Mouse (Mus musculus) liver, embryonic 16.5 days (tissue): ENCODE results near the gene Syngr1. TPM values are rescaled to one million over a fixed set of nuclear protein-coding genes. Genes with fewer than 3 reads are reported as not detected.

Experiments used
- ATAC-seq: fragments of 200-750 bp; cut with Nextera tagmentation; 2 replicates; pipeline ENCODE4 v1.8.0; 2017; ENCODE audit warnings: low read depth, mild to moderate bottlenecking, moderate number of reproducible peaks, moderate library complexity
- H3K27ac ChIP-seq: fragments of 300-500 bp; sonication (generic); 2 replicates; pipeline ENCODE4 v1.5.1; 2014; ENCODE audit warnings: mild to moderate bottlenecking, low read length
- H3K27me3 ChIP-seq: fragments of 300-500 bp; sonication (generic); 2 replicates; pipeline ENCODE4 v1.6.1; 2014; ENCODE audit warnings: low read depth, low read length, mixed read lengths; ENCODE audit not compliant: control insufficient read depth, insufficient read depth
- H3K36me3 ChIP-seq: fragments of 300-500 bp; sonication (generic); 2 replicates; pipeline ENCODE4 v1.6.1; 2014; ENCODE audit warnings: mild to moderate bottlenecking; ENCODE audit not compliant: control insufficient read depth, insufficient read depth
- H3K4me1 ChIP-seq: fragments of 300-500 bp; sonication (generic); 2 replicates; pipeline ENCODE4 v1.6.1; 2014; ENCODE audit warnings: low read depth, low read length, mixed read lengths; ENCODE audit not compliant: control insufficient read depth
- H3K4me2 ChIP-seq: fragments of 300-500 bp; sonication (generic); 2 replicates; pipeline ENCODE4 v1.6.1; 2014; ENCODE audit warnings: low read depth, low read length, mixed read lengths
- H3K4me3 ChIP-seq: fragments of 300-500 bp; sonication (generic); 2 replicates; pipeline ENCODE4 v1.5.1; 2014; ENCODE audit warnings: low read depth, mild to moderate bottlenecking, low read length
- H3K9ac ChIP-seq: fragments of 300-500 bp; sonication (generic); 2 replicates; pipeline ENCODE4 v1.6.1; 2014; ENCODE audit warnings: low read depth, low read length
- H3K9me3 ChIP-seq: fragments of 300-500 bp; sonication (generic); replicated peaks from 2 replicates; pipeline ENCODE4 v1.6.1; 2016; ENCODE audit warnings: low read length; ENCODE audit not compliant: control insufficient read depth
- whole genome bisulfite sequencing: fragments of 180-500 bp; shearing (Covaris S2); extraction: QIAGEN DNeasy Blood & Tissue Kit; methylation state at CpG from one replicate; pipeline ENCODE4 v1.1.7; 2014; ENCODE audit not compliant: insufficient replicate concordance; 5-methylcytosine and 5-hydroxymethylcytosine counted together
- polyA plus RNA-seq: library from polyadenylated mRNA; unstranded; fragments of >200 nt; fragmentation: Nextera tagmentation; extraction: Ambion mirVana; gene quantifications from 2 replicates; pipeline ENCODE4 v1.2.1, GENCODE M21; 2015

Syngr1 gene
- polyA plus RNA-seq, 1 experiment from 2014 or later = 11.3 TPM

DNA sequence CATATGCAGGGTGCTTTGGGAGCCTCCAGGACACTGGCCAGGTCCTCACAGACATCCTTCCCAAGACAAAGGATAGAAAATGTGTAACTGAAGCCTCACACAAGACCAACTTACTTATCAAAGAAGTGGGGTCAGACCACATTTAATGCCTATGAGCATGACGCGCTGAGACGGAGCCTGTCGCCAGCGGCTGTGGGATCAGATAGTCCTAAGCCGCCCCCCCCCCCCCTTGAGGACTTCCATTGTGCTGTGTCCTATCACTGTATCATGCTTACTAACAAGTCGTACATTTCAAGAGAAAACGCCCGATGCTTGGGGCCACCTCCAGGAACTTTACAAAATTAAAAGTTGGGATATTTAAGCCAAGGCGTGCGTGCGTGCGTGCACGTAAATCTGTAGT, 56.0 kb downstream of the Syngr1 start:
- no peak overlapping the region for H3K4me3 ChIP-seq
- H3K4me2 ChIP-seq = no peak overlapping the region
- H3K4me1 ChIP-seq = no peaks in the 10 kb centered on the region; the same call in 1 of the 2 replicates
- peaks cover 7% of the 10 kb centered on the region for H3K36me3 ChIP-seq
- 52% methylated on average over 14 of the region's 14 CpGs for WGBS
- no peak overlapping the region for H3K9ac ChIP-seq
- no peak overlapping the region for H3K27ac ChIP-seq
- no peak for ATAC-seq
- H3K9me3 ChIP-seq = no peaks in the 10 kb centered on the region
- no peaks in the 10 kb centered on the region for H3K27me3 ChIP-seq

DNA sequence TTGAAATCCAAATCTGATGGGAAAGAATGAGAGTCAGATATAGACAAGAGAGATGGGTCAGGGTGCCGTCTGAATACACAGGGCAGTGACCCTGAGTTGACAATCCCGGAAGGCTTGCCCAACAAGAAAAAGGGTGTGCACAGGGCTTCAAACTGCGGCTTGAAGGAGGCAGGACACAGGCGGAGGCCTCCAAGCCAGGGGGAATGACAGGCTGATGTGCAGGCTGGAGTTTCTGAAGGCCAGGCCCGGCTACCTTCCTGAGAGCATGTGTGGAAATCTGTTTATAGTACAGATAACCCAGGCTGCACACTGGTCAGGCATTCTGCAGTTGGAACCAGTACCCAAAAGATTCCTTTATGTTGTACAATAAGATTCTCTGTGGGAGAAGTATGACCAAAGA, 56.4 kb downstream of the Syngr1 start:
- no peak overlapping the region for H3K4me2 ChIP-seq
- H3K9ac ChIP-seq = no peak overlapping the region
- H3K36me3 ChIP-seq = peaks cover 4% of the 10 kb centered on the region; the same call in 1 of the 2 replicates
- H3K27ac ChIP-seq = no peak overlapping the region
- 66% methylated on average over 5 of the region's 5 CpGs for WGBS
- no peaks in the 10 kb centered on the region for H3K9me3 ChIP-seq
- no peaks in the 10 kb centered on the region for H3K27me3 ChIP-seq
- ATAC-seq = no peak
- H3K4me3 ChIP-seq = no peak overlapping the region
- no peaks in the 10 kb centered on the region; the same call in 1 of the 2 replicates for H3K4me1 ChIP-seq

DNA sequence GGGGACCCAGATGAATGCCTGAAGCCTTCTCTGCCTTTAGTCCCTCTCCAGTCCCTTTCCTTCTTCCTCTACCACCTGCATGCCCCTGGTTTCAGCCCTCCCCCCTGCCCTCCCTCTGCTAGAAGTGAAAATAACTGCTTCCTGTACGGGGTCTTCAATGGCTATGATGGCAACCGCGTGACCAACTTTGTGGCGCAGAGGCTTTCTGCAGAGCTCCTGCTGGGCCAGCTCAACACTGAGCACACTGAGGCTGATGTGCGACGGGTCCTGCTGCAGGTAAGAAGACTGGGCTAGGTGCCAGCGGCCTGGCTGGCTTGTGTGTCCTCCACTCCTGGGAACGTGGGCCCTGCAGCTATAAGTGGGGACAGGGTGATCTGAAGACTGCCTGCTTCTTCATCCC, 57.4 kb downstream of the Syngr1 start:
- ATAC-seq = no peak
- H3K36me3 ChIP-seq = peaks cover 4% of the 10 kb centered on the region; the same call in 1 of the 2 replicates
- H3K9me3 ChIP-seq = no peaks in the 10 kb centered on the region
- no peak overlapping the region for H3K27ac ChIP-seq
- no peaks in the 10 kb centered on the region for H3K27me3 ChIP-seq
- H3K4me3 ChIP-seq = no peak overlapping the region
- 82% methylated on average over 8 of the region's 8 CpGs for WGBS
- H3K9ac ChIP-seq = no peak overlapping the region
- no peak overlapping the region for H3K4me2 ChIP-seq
- H3K4me1 ChIP-seq = no peaks in the 10 kb centered on the region; the same call in 1 of the 2 replicates

- Histone ChIP-seq H3K4me1 (no peaks in the 10 kb centered on the region; the same call in 1 of the 2 replicates), H3K27ac (no peak overlapping the region), H3K4me3 (no peak overlapping the region), H3K4me2 (no peak overlapping the region), H3K9ac (no peak overlapping the region), H3K9me3 (no peaks in the 10 kb centered on the region), H3K36me3 (peaks cover 9% of the 10 kb centered on the region; the same call in 1 of the 2 replicates), H3K27me3 (no peaks in the 10 kb centered on the region)
- WGBS = 85% methylated on average over 7 of the region's 7 CpGs
- no peak for ATAC-seq
Observed at GRCm38 (mm10) chr15:80149517-80149916, 58.4 kb downstream of the Syngr1 start.

DNA sequence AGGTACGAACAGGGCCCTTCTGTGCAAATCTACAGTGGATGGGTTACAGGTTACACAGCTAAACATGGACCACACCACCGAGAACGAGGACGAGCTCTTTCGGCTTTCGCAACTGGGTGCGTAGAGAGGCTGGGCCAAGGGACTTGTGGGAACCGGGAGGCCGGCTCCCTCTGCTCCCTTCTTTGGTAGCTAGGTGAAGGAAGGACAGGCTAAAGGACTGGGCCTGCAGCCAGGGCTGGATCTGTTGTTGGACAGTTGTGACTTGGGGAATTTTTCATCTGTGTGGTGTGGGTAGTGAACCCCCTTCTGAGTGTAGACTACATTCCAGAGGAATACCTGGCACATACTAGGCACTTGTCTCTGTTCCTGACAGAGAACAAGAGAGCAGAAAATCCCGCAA, 61.5 kb downstream of the Syngr1 start:
- Histone ChIP-seq H3K4me1 (no peaks in the 10 kb centered on the region), H3K4me3 (no peak overlapping the region), H3K27ac (no peak overlapping the region), H3K4me2 (no peak overlapping the region), H3K9ac (no peak overlapping the region), H3K27me3 (no peaks in the 10 kb centered on the region), H3K9me3 (no peaks in the 10 kb centered on the region), H3K36me3 (peaks cover 15% of the 10 kb centered on the region)
- ATAC-seq = no peak
- 75% methylated on average over 10 of the region's 10 CpGs for WGBS

- Histone ChIP-seq H3K4me3 (no peak overlapping the region), H3K9me3 (no peaks in the 10 kb centered on the region), H3K27ac (no peak overlapping the region), H3K9ac (no peak overlapping the region), H3K4me1 (no peaks in the 10 kb centered on the region; the same call in 1 of the 2 replicates), H3K36me3 (peaks cover 21% of the 10 kb centered on the region), H3K27me3 (no peaks in the 10 kb centered on the region), H3K4me2 (no peak overlapping the region)
- ATAC-seq = no peak
- WGBS = 85% methylated on average over 11 of the region's 11 CpGs
Observed at GRCm38 (mm10) chr15:80153757-80154156, 62.6 kb downstream of the Syngr1 start.

- H3K27ac ChIP-seq = no peak overlapping the region
- ATAC-seq = no peak
- 89% methylated on average over 8 of the region's 8 CpGs for whole genome bisulfite sequencing
- no peak overlapping the region for H3K4me3 ChIP-seq
- no peaks in the 10 kb centered on the region for H3K9me3 ChIP-seq
- H3K9ac ChIP-seq = no peak overlapping the region
- H3K27me3 ChIP-seq = no peaks in the 10 kb centered on the region
- H3K4me1 ChIP-seq = no peaks in the 10 kb centered on the region; the same call in 1 of the 2 replicates
- H3K36me3 ChIP-seq = peaks cover 22% of the 10 kb centered on the region
- H3K4me2 ChIP-seq = no peak overlapping the region
Observed at GRCm38 (mm10) chr15:80155707-80156106, 64.6 kb downstream of the Syngr1 start.

GRCm38 (mm10) chr15:80157197-80157943, 66.2 kb downstream of the Syngr1 start:
- no peak overlapping the region for H3K9ac ChIP-seq
- ATAC-seq = no peak
- no peaks in the 10 kb centered on the region for H3K9me3 ChIP-seq
- no peaks in the 10 kb centered on the region for H3K27me3 ChIP-seq
- no peaks in the 10 kb centered on the region; the same call in 1 of the 2 replicates for H3K4me1 ChIP-seq
- 82% methylated on average over 22 of the region's 22 CpGs for WGBS
- no peak overlapping the region for H3K27ac ChIP-seq
- peaks cover 28% of the 10 kb centered on the region for H3K36me3 ChIP-seq
- no peak overlapping the region for H3K4me3 ChIP-seq
- H3K4me2 ChIP-seq = no peak overlapping the region

GRCm38 (mm10) chr15:80158001-80158706, 67.0 kb downstream of the Syngr1 start:
- WGBS = 72% methylated on average over 5 of the region's 5 CpGs
- no peak overlapping the region for H3K4me2 ChIP-seq
- no peak overlapping the region for H3K4me3 ChIP-seq
- H3K4me1 ChIP-seq = no peaks in the 10 kb centered on the region; the same call in 1 of the 2 replicates
- no peaks in the 10 kb centered on the region for H3K9me3 ChIP-seq
- ATAC-seq = no peak
- H3K36me3 ChIP-seq = peaks cover 28% of the 10 kb centered on the region
- H3K27me3 ChIP-seq = no peaks in the 10 kb centered on the region
- H3K9ac ChIP-seq = no peak overlapping the region
- H3K27ac ChIP-seq = no peak overlapping the region
